Mouse (Mus musculus): ENCODE results near the gene Arap1.

- TF ChIP-seq CTCF (IDR thresholded peaks at IDR 0.05; ENCODE audit: borderline replicate concordance, insufficient read depth, low read length) (no peak), POLR2A (IDR thresholded peaks at IDR 0.05; ENCODE audit: low read depth, low read length) (no peak)
Observed at GRCm38 (mm10) chr7:101361021-101361420, 13.2 kb downstream of the Arap1 start.

Data from embryonic fibroblast, embryonic 13.5 days (primary cell).